Mouse (Mus musculus) large intestine, adult 2 months (tissue): ENCODE measurements around the gene Mmd2. TPM values are rescaled to one million over a fixed set of nuclear protein-coding genes. Genes with fewer than 3 reads are reported as not detected.
A peak's percentile ranks its signal among the peaks of the same experiment; 100 is the strongest.

Experiments used
- DNase-seq: peaks from one replicate; pipeline ENCODE4 v3.0.0-alpha.2; 2012; ENCODE audit warnings: low read depth, low spot score
- WGBS: fragments of 180-500 bp; shearing (Covaris S2); methylation state at CpG from one replicate; pipeline ENCODE4 v1.1.7; 2018; 5-methylcytosine and 5-hydroxymethylcytosine counted together
- polyA plus RNA-seq: library from polyadenylated mRNA; depleted of rRNA; stranded (reverse); fragments of >200 nt; gene quantifications from 2 replicates; pipeline ENCODE4 v1.2.3, GENCODE M21; 2012; rRNA removed

The Mmd2 gene
- polyA plus RNA-seq, 1 experiment: 0.50 TPM

GRCm38 (mm10) chr5:142550706-142551652, 57.6 kb downstream of the Mmd2 start, which contains the start of gene Radil:
Gene Radil, minus strand, starts transcription at chr5:142551098.
- 2% methylated on average over 80 of the region's 80 CpGs for WGBS
- DNase-seq: peak; percentile 29

GRCm38 (mm10) chr5:142549961-142550705, 58.5 kb downstream of the Mmd2 start:
- 4% methylated on average over 31 of the region's 31 CpGs for WGBS
- no peak for DNase-seq

- WGBS: 64% methylated on average over 9 of the region's 9 CpGs
These were observed 59.2 kb downstream of the Mmd2 start for GRCm38 (mm10) chr5:142549441-142549840.

GRCm38 (mm10) chr5:142547066-142547465, 61.5 kb downstream of the Mmd2 start:
- DNase-seq: no peak
- 73% methylated on average over 3 of the region's 3 CpGs for WGBS

More at GRCm38 (mm10) chr5:142549441-142549840, 59.2 kb downstream of the Mmd2 start:
- no peak for DNase-seq

DNA sequence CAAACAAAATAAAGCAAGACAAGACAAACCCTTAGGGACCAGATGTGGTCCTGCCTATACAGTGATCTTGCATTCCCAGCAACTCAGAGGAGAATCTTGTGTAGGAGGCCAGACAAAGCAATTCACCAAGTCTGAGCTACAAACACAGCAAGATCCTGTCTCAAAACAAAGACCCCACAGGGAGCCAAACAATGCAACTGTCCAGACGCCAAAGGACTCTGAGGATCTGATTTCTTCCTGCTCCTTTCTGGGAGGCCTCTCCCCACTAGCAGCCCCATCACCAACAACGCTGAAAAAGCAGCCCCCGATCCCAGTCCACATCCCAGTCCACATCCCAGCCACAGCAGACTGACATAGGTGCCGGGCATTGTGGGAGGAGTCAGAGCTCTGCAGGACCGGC, 62.3 kb downstream of the Mmd2 start:
- DNase-seq: no peak
- 47% methylated on average over 5 of the region's 5 CpGs for WGBS

- DNase-seq: no peak
- WGBS: 49% methylated on average over 5 of the region's 5 CpGs
These were observed 63.4 kb downstream of the Mmd2 start for GRCm38 (mm10) chr5:142545014-142545795.

GRCm38 (mm10) chr5:142537286-142537685, 71.3 kb downstream of the Mmd2 start:
- 76% methylated on average over 3 of the region's 3 CpGs for WGBS
- DNase-seq: no peak

GRCm38 (mm10) chr5:142535388-142535787, 73.2 kb downstream of the Mmd2 start:
- DNase-seq: no peak
- 73% methylated on average over 4 of the region's 4 CpGs for WGBS

DNA sequence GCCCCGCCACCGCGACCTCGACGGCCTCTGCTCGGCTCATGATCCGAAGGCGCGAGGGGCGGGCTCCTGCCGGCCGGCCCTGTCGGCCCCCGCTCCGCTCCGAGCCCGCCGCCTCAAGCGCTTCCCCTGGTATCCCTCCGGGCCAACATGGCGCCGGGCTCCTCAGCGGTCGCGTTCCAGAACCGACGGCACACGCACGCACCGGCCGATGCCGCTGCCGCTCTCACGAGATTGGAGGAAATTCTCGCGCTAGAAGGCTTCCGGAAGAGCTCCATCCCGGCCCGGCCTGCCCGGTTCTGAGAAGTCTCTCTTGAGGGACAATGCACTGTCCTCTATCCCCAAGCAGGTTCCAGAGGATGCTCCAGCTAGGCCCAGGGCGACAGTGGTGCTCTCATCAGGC, 78.7 kb downstream of the Mmd2 start, which contains the start of gene Papolb:
Gene Papolb, minus strand, starts transcription at position 162 of the 400 bp plus-strand sequence.
- DNase-seq: no peak
- 49% methylated on average over 41 of the region's 41 CpGs for WGBS

DNA sequence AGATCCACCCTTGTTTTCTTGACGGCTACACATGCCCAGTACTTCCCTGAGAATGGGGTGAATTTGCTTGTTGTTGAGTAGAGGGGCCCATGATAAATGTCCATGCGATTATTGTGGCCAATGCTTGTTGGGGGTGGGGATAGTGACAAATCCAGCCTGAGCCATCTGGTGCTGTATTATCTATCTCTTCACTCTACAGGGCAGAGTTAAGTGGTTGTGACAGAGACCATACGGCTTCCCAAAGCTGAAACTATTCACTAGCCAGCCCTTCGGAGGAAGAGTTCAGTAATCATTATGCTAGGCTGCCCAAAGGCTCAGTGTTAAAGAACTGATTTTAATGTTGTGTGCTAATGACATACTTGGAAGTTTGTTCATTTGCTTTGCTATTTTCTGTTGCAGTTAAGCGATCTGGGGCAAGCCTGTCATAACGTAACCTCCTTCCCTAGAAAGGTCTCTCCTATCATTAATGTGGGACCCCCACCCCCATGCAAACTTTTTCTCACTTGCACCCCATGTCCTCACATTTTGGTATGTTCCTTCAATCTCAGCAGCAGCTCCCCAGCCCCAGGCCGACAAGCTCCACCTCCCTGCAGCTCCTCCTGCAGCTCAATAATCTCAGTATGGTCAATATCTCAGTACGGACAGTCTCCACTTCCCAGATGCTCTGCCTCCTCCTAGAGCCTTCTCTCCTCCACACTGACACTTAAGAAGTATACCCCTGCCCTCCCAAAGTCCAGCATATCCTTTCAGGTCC, 83.7 kb downstream of the Mmd2 start:
- no peak for DNase-seq
- 69% methylated on average over 8 of the region's 8 CpGs for WGBS

DNA sequence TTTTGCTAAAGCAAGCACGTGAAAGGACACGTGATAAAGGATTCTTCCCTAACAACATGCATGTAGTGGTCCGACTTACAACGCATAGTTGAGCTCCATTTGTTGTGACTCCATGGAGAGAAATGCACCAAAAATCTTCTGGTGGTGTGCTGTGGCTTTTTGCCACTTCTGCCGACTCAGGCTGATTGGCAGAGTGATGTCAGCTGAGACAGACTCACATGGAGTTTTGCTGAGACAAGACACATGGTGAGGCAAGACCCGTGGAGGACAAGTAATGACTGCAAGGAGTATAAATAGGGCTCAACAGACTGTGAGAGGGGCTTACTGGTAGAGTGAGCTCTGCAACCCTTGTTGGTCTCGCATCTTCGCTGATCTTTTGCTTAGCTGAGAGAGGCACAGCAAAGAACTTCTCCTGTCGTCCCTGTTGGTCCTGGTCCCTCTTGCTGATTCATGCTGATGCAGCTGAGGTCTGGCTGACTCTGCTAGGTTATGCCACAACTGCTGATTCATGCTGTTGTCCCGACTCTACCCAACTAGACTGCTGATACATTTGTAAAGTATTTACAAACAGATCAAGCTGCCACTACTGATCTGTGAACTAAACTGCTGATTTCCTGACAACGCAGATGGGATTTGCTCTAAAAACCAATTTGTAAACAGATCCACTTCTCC, 87.3 kb downstream of the Mmd2 start:
- DNase-seq: no peak
- WGBS: 78% methylated on average over 11 of the region's 11 CpGs

DNA sequence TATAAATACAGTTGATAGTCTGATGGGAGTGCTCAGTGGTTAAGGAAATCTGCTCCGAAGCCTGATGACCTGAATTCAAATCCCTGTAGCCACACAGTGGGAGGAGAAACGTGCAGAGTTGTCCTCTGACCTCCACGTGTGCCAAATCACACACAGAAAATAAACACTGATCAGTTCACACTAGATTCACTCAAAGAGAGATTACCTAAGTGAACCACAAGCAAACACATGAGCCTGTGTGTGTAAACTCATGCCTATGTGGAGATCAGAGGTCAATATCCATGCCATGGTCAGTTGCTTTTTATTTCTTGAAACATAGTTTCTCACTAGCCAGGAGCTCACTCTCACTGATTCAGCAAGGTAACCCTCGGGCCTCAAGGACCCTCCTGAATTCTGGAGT, 88.2 kb downstream of the Mmd2 start:
- no peak for DNase-seq
- 53% methylated on average over 4 of the region's 4 CpGs for WGBS

DNA sequence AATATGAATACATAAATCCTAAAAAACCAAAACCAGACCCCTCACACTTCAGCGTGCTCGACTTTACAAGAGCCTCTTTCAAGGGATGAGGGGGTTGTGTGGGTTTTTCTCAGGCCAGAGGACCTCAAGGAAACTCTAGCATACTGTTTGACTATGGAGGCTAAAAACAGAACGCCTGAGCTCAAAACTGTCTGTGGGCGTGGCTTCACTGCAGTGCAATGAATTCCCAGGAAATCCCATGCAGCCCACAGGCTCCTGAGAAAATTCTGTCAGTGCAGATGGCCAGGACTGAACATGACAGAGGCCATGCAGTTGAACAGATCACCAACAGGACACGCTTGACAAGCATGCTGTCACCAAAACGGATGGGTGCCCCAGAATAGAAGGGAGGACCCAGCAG, 89.6 kb downstream of the Mmd2 start:
- WGBS: 43% methylated on average over 6 of the region's 6 CpGs
- DNase-seq: no peak

Other genes starting within 250 kb of the Mmd2 start
- gene Foxk1, start 207.3 kb downstream of the Mmd2 start, polyA plus RNA-seq: 10.4 and 13.6 TPM in 2 replicates
- gene Ap5z1, start 144.9 kb downstream of the Mmd2 start, polyA plus RNA-seq: 23.6 and 47.4 TPM in 2 replicates
- not detected in 2 replicates for gene Papolb, start 78.7 kb downstream of the Mmd2 start, polyA plus RNA-seq
- 0.57 and 0.62 TPM in 2 replicates for gene Radil, start 57.7 kb downstream of the Mmd2 start, polyA plus RNA-seq
- gene Wipi2, start 18.9 kb upstream of the Mmd2 start, polyA plus RNA-seq: 25.1 and 39.9 TPM in 2 replicates
- 2.2 and 3.2 TPM in 2 replicates for gene Slc29a4, start 83.7 kb upstream of the Mmd2 start, polyA plus RNA-seq
- gene Tnrc18, start 208.9 kb upstream of the Mmd2 start, polyA plus RNA-seq: 15.3 and 31.8 TPM in 2 replicates